Mouse (Mus musculus) heart, embryonic 16.5 days (tissue): ENCODE data around the gene Prdm11. TPM values are rescaled to one million over a fixed set of nuclear protein-coding genes. Genes with fewer than 3 reads are reported as not detected.

Source experiments
- ATAC-seq: fragments of 200-750 bp; cut with Nextera tagmentation; replicated peaks from 2 replicates; pipeline ENCODE4 v1.8.0; 2017; ENCODE audit warnings: moderate number of reproducible peaks; ENCODE audit not compliant: insufficient read depth, low FRiP score; ENCODE audit errors: extremely low read depth
- H3K27ac ChIP-seq: fragments of 300-500 bp; sonication (generic); 2 replicates; pipeline ENCODE4 v1.5.1; 2014; ENCODE audit warnings: mild to moderate bottlenecking, low read length, control low read depth, moderate library complexity
- H3K27me3 ChIP-seq: fragments of 300-500 bp; sonication (generic); 2 replicates; pipeline ENCODE4 v1.6.1; 2014; ENCODE audit warnings: low read length, mixed read lengths; ENCODE audit not compliant: control insufficient read depth, insufficient read depth
- H3K36me3 ChIP-seq: fragments of 300-500 bp; sonication (generic); 2 replicates; pipeline ENCODE4 v1.6.1; 2014; ENCODE audit not compliant: control insufficient read depth, insufficient read depth
- H3K4me1 ChIP-seq: fragments of 300-500 bp; sonication (generic); 2 replicates; pipeline ENCODE4 v1.6.1; 2014; ENCODE audit warnings: low read length, mixed read lengths; ENCODE audit not compliant: control insufficient read depth, insufficient read depth
- H3K4me2 ChIP-seq: fragments of 300-500 bp; sonication (generic); 2 replicates; pipeline ENCODE4 v1.6.1; 2014; ENCODE audit warnings: low read depth, mild to moderate bottlenecking, control low read depth, low read length
- H3K4me3 ChIP-seq: fragments of 300-500 bp; sonication (generic); 2 replicates; pipeline ENCODE4 v1.5.1; 2014; ENCODE audit warnings: mild to moderate bottlenecking, control low read depth, low read length
- H3K9ac ChIP-seq: fragments of 300-500 bp; sonication (generic); 2 replicates; pipeline ENCODE4 v1.6.1; 2014; ENCODE audit warnings: low read length, control low read depth
- H3K9me3 ChIP-seq: fragments of 300-500 bp; sonication (generic); replicated peaks from 2 replicates; pipeline ENCODE4 v1.6.1; 2016; ENCODE audit warnings: low read length; ENCODE audit not compliant: control insufficient read depth
- WGBS: fragments of 180-500 bp; shearing (Covaris S2); extraction: QIAGEN DNeasy Blood & Tissue Kit; methylation state at CpG from one replicate; pipeline ENCODE4 v1.1.7; 2014; 5-methylcytosine and 5-hydroxymethylcytosine counted together
- polyA plus RNA-seq: library from polyadenylated mRNA; unstranded; fragments of >200 nt; fragmentation: Nextera tagmentation; extraction: Ambion mirVana; gene quantifications from 2 replicates; pipeline ENCODE4 v1.2.1, GENCODE M21; 2015

The Prdm11 gene
- polyA plus RNA-seq, 1 experiment from 2014 or later, result 3.7 TPM

DNA sequence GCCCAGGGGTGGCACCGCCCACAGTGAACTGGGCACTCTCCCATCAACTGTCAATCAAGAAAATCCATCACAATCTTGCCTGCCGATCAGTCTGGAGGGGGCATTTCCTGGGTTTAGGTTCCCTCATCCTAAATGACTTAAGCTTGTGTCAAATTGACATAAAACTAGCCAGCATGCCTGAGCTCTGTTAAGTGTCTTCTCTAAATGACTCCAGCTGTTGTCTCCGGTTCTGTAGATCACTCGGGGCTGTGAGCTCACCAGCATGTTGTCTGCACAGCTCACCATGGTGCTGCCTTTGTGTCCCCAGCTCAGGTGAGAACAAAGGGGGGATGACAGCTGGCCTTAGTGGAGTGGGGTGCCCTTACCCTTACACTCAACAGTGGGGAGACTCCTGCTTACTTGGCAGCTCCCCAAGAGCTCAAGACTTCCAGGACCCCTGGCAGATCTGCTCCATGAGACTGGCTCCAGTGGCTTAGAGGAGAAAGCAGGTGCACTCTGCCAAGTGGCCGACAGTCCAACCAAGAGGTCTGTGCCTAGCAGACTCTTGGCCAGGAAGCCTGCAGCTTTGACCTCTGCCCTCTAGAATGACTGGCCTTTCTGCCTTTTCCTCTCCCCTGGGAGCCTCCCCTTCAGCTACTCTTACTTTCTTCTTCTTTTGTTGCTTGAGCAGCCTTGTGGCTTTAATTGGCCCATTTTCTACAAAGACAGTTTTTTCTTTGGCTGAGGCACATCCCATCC, 35.1 kb upstream of the Prdm11 start:
- Histone ChIP-seq H3K9ac (no peak overlapping the region), H3K36me3 (no peaks in the 10 kb centered on the region), H3K4me3 (no peak overlapping the region), H3K4me1 (no peaks in the 10 kb centered on the region), H3K4me2 (no peak overlapping the region), H3K27me3 (no peaks in the 10 kb centered on the region), H3K9me3 (no peaks in the 10 kb centered on the region), H3K27ac (no peak overlapping the region)
- no peak for ATAC-seq
- 55% methylated on average over 5 of the region's 5 CpGs for WGBS

DNA sequence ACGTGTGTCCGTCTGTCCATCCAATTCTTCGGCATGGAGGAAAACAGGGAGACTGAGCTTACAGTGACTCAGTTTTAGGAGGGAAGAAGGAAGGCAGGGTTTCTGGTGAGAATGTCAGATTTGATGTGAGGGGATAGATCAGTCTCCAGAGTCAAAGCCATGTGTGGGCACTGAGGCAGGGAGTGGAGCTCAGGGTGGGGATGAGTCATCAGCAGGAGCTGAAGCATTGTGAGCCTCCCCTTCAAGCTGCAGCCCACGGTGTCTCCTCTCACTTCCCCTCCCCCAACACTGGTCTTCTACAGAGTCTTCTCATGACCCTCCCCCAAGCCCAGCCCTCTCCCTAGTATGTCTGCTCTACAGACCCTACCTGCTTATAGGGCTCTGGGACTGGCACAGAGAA, 33.4 kb upstream of the Prdm11 start:
- H3K27me3 ChIP-seq, result no peaks in the 10 kb centered on the region
- H3K4me2 ChIP-seq, result no peak overlapping the region
- 69% methylated on average over 4 of the region's 4 CpGs for WGBS
- H3K4me3 ChIP-seq, result no peak overlapping the region
- no peak overlapping the region for H3K27ac ChIP-seq
- no peaks in the 10 kb centered on the region for H3K4me1 ChIP-seq
- no peak for ATAC-seq
- no peaks in the 10 kb centered on the region for H3K36me3 ChIP-seq
- no peaks in the 10 kb centered on the region for H3K9me3 ChIP-seq
- H3K9ac ChIP-seq, result no peak overlapping the region

DNA sequence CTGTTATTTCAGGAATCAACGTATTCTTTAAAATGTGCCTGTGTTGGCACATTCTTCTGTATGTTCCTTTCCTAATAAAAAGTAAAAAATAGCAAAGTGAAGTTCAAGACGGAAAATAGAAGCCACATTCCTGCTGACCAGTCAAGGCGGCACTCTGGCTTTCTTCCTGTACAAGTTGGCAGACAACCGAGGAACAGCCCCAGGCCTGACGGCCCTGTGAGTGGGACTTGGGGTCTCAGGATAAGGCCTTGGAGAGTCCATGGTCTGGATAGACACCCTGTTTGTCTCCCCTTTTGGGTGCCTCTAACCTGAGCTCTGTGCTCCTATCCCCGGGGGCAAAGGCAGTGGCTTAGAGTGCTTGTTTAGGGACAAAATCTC, 30.6 kb upstream of the Prdm11 start:
- no peak overlapping the region for H3K4me3 ChIP-seq
- WGBS, result 60% methylated on average over 6 of the region's 6 CpGs
- H3K9me3 ChIP-seq, result no peaks in the 10 kb centered on the region
- H3K9ac ChIP-seq, result no peak overlapping the region
- no peak overlapping the region for H3K27ac ChIP-seq
- no peaks in the 10 kb centered on the region for H3K36me3 ChIP-seq
- no peaks in the 10 kb centered on the region for H3K4me1 ChIP-seq
- no peaks in the 10 kb centered on the region; the same call in 1 of the 2 replicates for H3K27me3 ChIP-seq
- ATAC-seq, result no peak
- H3K4me2 ChIP-seq, result no peak overlapping the region

DNA sequence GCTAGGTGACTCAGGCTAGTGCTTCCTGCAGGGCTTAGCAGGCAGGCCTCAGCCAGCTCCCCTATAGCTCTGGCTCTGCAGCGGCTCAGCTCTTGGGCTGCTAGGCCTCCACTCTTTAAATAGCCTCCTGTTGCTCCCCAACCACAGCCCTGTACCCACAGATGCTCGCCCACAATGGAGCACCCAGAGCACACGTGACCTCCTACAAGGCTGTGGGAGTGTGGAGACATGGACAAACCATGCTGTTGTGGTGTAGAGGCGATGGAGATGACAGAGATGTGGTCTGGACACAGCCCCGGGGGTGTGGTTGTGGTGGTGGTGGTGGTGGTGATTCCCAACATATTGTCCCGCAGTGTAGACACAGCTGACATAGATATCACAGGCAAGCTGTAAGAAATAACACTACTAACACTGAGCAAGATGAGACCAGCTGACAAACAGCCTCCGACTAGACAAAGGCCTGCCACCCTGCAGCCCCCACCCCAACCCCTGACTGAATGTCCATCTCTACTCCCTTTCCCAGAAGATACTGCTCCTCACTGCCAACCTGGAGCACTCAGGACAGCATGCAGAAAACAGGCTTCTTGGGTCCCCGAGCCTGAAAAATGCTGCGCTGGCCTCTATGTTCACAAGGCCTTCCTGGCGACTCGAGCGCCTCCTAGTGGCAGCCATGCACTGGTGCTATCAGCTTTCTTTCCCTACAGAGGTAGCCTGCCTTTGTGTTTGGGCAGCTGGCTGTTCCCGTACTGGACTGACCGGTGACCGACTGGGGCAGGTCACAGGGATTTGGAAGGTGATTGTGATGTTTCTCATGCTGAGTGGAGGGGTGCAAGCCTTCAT, 30.0 kb upstream of the Prdm11 start:
- no peaks in the 10 kb centered on the region for H3K36me3 ChIP-seq
- H3K9me3 ChIP-seq, result no peaks in the 10 kb centered on the region
- H3K4me1 ChIP-seq, result no peaks in the 10 kb centered on the region
- no peak; the same call in 1 of the 2 replicates for ATAC-seq
- no peak overlapping the region for H3K9ac ChIP-seq
- 41% methylated on average over 15 of the region's 15 CpGs for WGBS
- H3K27ac ChIP-seq, result no peak overlapping the region
- no peak overlapping the region for H3K4me3 ChIP-seq
- H3K27me3 ChIP-seq, result no peaks in the 10 kb centered on the region; the same call in 1 of the 2 replicates
- no peak overlapping the region for H3K4me2 ChIP-seq

DNA sequence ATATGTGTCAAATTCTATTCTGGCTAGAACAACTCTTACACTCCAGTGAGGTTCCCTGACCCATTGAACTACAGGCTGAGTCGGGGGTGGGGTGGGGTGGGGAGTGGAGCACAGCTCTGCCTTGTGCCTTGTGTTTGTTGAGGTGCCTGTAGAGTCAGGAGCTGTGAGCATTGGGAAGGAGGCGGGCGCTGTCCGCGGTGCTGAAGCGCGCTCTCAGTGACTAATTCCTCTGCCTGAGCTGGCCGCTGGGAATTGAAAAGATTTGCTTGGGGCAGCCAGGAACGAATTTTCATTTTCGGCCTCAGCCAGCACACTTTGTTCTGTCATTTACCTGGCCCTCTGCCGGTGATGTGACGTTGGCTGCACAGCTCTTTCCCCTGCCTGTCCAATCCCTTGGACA, 25.7 kb upstream of the Prdm11 start:
- H3K9me3 ChIP-seq, result no peaks in the 10 kb centered on the region
- H3K27me3 ChIP-seq, result peaks cover 2% of the 10 kb centered on the region; the same call in 1 of the 2 replicates
- no peak overlapping the region for H3K4me3 ChIP-seq
- H3K36me3 ChIP-seq, result no peaks in the 10 kb centered on the region
- H3K4me1 ChIP-seq, result no peaks in the 10 kb centered on the region
- 2% methylated on average over 12 of the region's 12 CpGs for WGBS
- ATAC-seq, result no peak
- no peak overlapping the region for H3K4me2 ChIP-seq
- H3K27ac ChIP-seq, result no peak overlapping the region
- H3K9ac ChIP-seq, result no peak overlapping the region

DNA sequence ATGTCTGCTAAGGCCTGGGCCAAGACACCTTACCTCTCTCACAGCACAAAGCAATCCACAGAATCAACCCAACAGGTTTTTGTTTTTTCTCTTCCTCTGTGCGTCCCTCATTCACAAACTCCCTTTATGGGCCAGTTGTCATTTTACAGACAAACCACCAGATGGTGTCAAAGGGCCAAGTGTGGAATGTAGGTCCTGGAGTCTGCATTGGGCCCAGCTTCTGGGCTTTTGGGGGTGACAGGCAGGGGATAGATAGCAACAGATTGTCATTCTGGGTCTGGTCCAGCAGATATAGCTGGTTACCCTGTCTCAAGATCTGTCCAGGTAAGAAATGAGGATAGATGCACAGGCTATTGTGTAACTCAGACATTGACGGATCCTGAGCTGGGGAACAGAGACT, 23.0 kb upstream of the Prdm11 start:
- ATAC-seq, result no peak
- H3K27me3 ChIP-seq, result peaks cover 2% of the 10 kb centered on the region; the same call in 1 of the 2 replicates
- no peaks in the 10 kb centered on the region for H3K36me3 ChIP-seq
- no peaks in the 10 kb centered on the region for H3K9me3 ChIP-seq
- no peaks in the 10 kb centered on the region for H3K4me1 ChIP-seq
- 34% methylated on average over 2 of the region's 2 CpGs for WGBS
- H3K4me3 ChIP-seq, result no peak overlapping the region
- no peak overlapping the region for H3K4me2 ChIP-seq
- no peak overlapping the region for H3K27ac ChIP-seq
- H3K9ac ChIP-seq, result no peak overlapping the region

DNA sequence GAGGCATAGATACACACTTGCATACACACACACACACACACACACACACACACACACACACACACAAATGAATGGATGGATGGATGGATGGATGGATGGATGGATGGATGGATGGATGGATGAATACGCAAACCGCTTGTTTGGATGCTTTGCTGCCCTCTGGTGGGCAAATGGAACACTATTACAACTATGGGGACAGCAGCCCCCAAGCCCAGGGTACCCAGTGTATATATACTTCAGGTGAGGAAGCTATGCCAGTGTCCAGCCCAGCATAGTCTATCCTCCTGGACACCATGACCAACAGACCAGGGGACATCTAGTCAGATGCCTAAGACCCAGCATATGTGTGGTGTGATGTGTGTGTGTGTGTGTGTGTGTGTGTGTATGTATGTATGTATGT, 17.4 kb upstream of the Prdm11 start:
- no peak overlapping the region for H3K4me2 ChIP-seq
- no peak overlapping the region for H3K27ac ChIP-seq
- H3K9ac ChIP-seq, result no peak overlapping the region
- 26% methylated on average over 2 of the region's 2 CpGs for WGBS
- no peaks in the 10 kb centered on the region for H3K36me3 ChIP-seq
- H3K9me3 ChIP-seq, result no peaks in the 10 kb centered on the region
- H3K27me3 ChIP-seq, result 0 out of 2 replicates have a peak, but pooled peaks cover 2% of the 10 kb centered on the region
- no peak overlapping the region for H3K4me3 ChIP-seq
- H3K4me1 ChIP-seq, result no peaks in the 10 kb centered on the region
- no peak; the same call in 1 of the 2 replicates for ATAC-seq

DNA sequence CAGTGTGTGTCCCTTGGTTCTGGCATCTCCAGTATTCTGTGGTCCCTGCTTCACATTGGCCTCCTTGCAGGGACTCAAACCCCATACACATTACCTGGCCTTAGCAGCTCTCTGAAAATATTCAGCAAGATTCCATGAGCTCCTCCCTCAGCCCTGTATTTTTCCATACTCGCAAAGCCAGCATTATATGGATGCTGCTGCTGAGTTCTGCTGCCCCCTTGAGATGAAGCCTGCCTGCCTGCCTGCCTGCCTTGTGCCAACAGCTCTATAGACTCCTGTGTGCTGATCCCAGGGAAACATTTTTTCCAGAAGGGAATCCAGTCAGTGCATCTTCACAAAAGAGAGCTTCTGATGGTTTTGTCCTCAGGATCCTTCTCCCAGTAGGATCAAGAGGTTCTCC, 5.9 kb upstream of the Prdm11 start:
- no peaks in the 10 kb centered on the region for H3K27me3 ChIP-seq
- 25% methylated on average over 1 of the region's 1 CpGs for WGBS
- peaks cover 12% of the 10 kb centered on the region for H3K4me1 ChIP-seq
- ATAC-seq, result 0 out of 2 replicates have a peak, but pooled peaks have one; percentile 34
- no peaks in the 10 kb centered on the region for H3K36me3 ChIP-seq
- peaks cover 4% of the 10 kb centered on the region; the same call in 1 of the 2 replicates for H3K9me3 ChIP-seq
- no peak overlapping the region for H3K9ac ChIP-seq
- H3K4me3 ChIP-seq, result no peak overlapping the region
- no peak overlapping the region for H3K4me2 ChIP-seq
- H3K27ac ChIP-seq, result no peak overlapping the region
